Mouse (Mus musculus) midbrain, postnatal 0 days (tissue): Measurements from ENCODE around the gene Ppp1r1b. TPM values are rescaled to one million over a fixed set of nuclear protein-coding genes. Genes with fewer than 3 reads are reported as not detected.

Source experiments
- ATAC-seq: fragments of 200-750 bp; cut with Nextera tagmentation; 2 replicates; pipeline ENCODE4 v1.8.0; 2017; ENCODE audit warnings: moderate number of reproducible peaks, mild to moderate bottlenecking, moderate TSS enrichment, moderate library complexity; ENCODE audit not compliant: low FRiP score
- DNase-seq: peaks from one replicate; pipeline ENCODE4 v3.0.0-alpha.2; 2015; ENCODE audit warnings: low spot score
- H3K27ac ChIP-seq: fragments of 300-500 bp; sonication (generic); 2 replicates; pipeline ENCODE4 v1.5.1; 2014; ENCODE audit warnings: low read depth, mild to moderate bottlenecking, low read length, mixed read lengths
- H3K27me3 ChIP-seq: fragments of 300-500 bp; sonication (generic); 2 replicates; pipeline ENCODE4 v1.6.1; 2014; ENCODE audit warnings: low read length, control low read depth, mixed read lengths; ENCODE audit not compliant: insufficient read depth
- H3K36me3 ChIP-seq: fragments of 300-500 bp; sonication (generic); 2 replicates; pipeline ENCODE4 v1.6.1; 2014; ENCODE audit warnings: low read length, control low read depth, mixed read lengths; ENCODE audit not compliant: insufficient read depth
- H3K4me1 ChIP-seq: fragments of 300-500 bp; sonication (generic); 2 replicates; pipeline ENCODE4 v1.6.1; 2014; ENCODE audit warnings: mild to moderate bottlenecking, control low read depth, antibody characterized with exemption, low read length, mixed read lengths; ENCODE audit not compliant: insufficient read depth
- H3K4me2 ChIP-seq: fragments of 300-500 bp; sonication (generic); 2 replicates; pipeline ENCODE4 v1.6.1; 2014; ENCODE audit warnings: low read depth, mild to moderate bottlenecking, low read length, mixed read lengths; ENCODE audit not compliant: poor library complexity, severe bottlenecking
- H3K4me3 ChIP-seq: fragments of 300-500 bp; sonication (generic); 2 replicates; pipeline ENCODE4 v1.5.1; 2014; ENCODE audit warnings: low read depth, mild to moderate bottlenecking, low read length, moderate library complexity
- H3K9ac ChIP-seq: fragments of 300-500 bp; sonication (generic); replicated peaks from 2 replicates; pipeline ENCODE4 v1.6.1; 2014; ENCODE audit warnings: mild to moderate bottlenecking, low read length, moderate library complexity, mixed read lengths; ENCODE audit not compliant: poor library complexity, severe bottlenecking
- H3K9me3 ChIP-seq: fragments of 300-500 bp; sonication (generic); 2 replicates; pipeline ENCODE4 v1.6.1; 2016; ENCODE audit warnings: low read length, control low read depth
- CTCF ChIP-seq: IDR thresholded peaks from 2 replicates; pipeline ENCODE4 v1.5.1; 2016; ENCODE audit warnings: antibody characterized with exemption, mild to moderate bottlenecking
- WGBS: fragments of 180-500 bp; shearing (Covaris S2); extraction: QIAGEN DNeasy Blood & Tissue Kit; methylation state at CpG from one replicate; pipeline ENCODE4 v1.1.7; 2014; 5-methylcytosine and 5-hydroxymethylcytosine counted together
- polyA plus RNA-seq: library from polyadenylated mRNA; unstranded; fragments of >200 nt; fragmentation: Nextera tagmentation; extraction: Ambion mirVana; gene quantifications from 2 replicates; pipeline ENCODE4 v1.2.1, GENCODE M21; 2015
- total RNA-seq: library from RNA; depleted of rRNA; stranded (reverse); fragments of >200 nt; gene quantifications from 2 replicates; pipeline ENCODE4 v1.2.3, GENCODE M21; 2014

The Ppp1r1b gene
- total and polyA plus RNA-seq, 2 experiments from 2014 or later, result 4.2 to 5.0 TPM

- H3K9ac ChIP-seq, result no peak overlapping the region
- H3K4me3 ChIP-seq, result no peak overlapping the region
- no peak for TF ChIP-seq CTCF
- H3K36me3 ChIP-seq, result no peaks in the 10 kb centered on the region
- no peaks in the 10 kb centered on the region for H3K9me3 ChIP-seq
- no peak overlapping the region for H3K4me2 ChIP-seq
- DNase-seq (no peak), ATAC-seq (no peak)
- no peak overlapping the region for H3K27ac ChIP-seq
- H3K27me3 ChIP-seq, result peaks cover 79% of the 10 kb centered on the region
- H3K4me1 ChIP-seq, result no peaks in the 10 kb centered on the region
- WGBS, result 0% methylated on average over 1 of the region's 1 CpGs
These were observed 26.0 kb upstream of the Ppp1r1b start for GRCm38 (mm10) chr11:98322159-98322558.

GRCm38 (mm10) chr11:98323136-98323866 is 24.9 kb upstream of the Ppp1r1b start:
- H3K27ac ChIP-seq, result no peak overlapping the region
- H3K4me3 ChIP-seq, result no peak overlapping the region
- no peak overlapping the region for H3K4me2 ChIP-seq
- H3K36me3 ChIP-seq, result no peaks in the 10 kb centered on the region
- TF ChIP-seq CTCF, result no peak
- H3K27me3 ChIP-seq, result peaks cover 81% of the 10 kb centered on the region
- no peak overlapping the region for H3K9ac ChIP-seq
- H3K4me1 ChIP-seq, result no peaks in the 10 kb centered on the region; the same call in 1 of the 2 replicates
- no peaks in the 10 kb centered on the region for H3K9me3 ChIP-seq
- ATAC-seq, result no peak
- 7% methylated on average over 10 of the region's 10 CpGs for WGBS
- no peak for DNase-seq

GRCm38 (mm10) chr11:98323933-98324332 is 24.3 kb upstream of the Ppp1r1b start:
- Histone ChIP-seq H3K9me3 (no peaks in the 10 kb centered on the region), H3K27me3 (peaks cover 80% of the 10 kb centered on the region), H3K4me2 (no peak overlapping the region), H3K4me1 (no peaks in the 10 kb centered on the region; the same call in 1 of the 2 replicates), H3K27ac (no peak overlapping the region), H3K4me3 (no peak overlapping the region), H3K36me3 (no peaks in the 10 kb centered on the region), H3K9ac (no peak overlapping the region)
- no peak for ATAC-seq
- no peak for DNase-seq
- 5% methylated on average over 9 of the region's 9 CpGs for WGBS
- TF ChIP-seq CTCF, result no peak

GRCm38 (mm10) chr11:98325191-98325820 is 22.9 kb upstream of the Ppp1r1b start:
- TF ChIP-seq CTCF, result no peak
- H3K36me3 ChIP-seq, result no peaks in the 10 kb centered on the region
- H3K9ac ChIP-seq, result no peak overlapping the region
- no peaks in the 10 kb centered on the region for H3K9me3 ChIP-seq
- ATAC-seq, result no peak
- no peak for DNase-seq
- H3K4me3 ChIP-seq, result no peak overlapping the region
- 5% methylated on average over 14 of the region's 14 CpGs for WGBS
- no peak overlapping the region for H3K4me2 ChIP-seq
- H3K27ac ChIP-seq, result no peak overlapping the region
- H3K27me3 ChIP-seq, result peaks cover 88% of the 10 kb centered on the region
- H3K4me1 ChIP-seq, result no peaks in the 10 kb centered on the region; the same call in 1 of the 2 replicates

- ATAC-seq, result no peak
- WGBS, result 2% methylated on average over 17 of the region's 22 CpGs
These were observed 22.4 kb upstream of the Ppp1r1b start for GRCm38 (mm10) chr11:98325821-98326218.

GRCm38 (mm10) chr11:98326741-98327135 is 21.5 kb upstream of the Ppp1r1b start:
- Histone ChIP-seq H3K4me2 (0 out of 2 replicates have a peak overlapping the region, but pooled peaks have one; percentile 0), H3K4me3 (peak overlapping the region; percentile 12; the same call in 1 of the 2 replicates), H3K9me3 (no peaks in the 10 kb centered on the region), H3K27ac (no peak overlapping the region), H3K4me1 (no peaks in the 10 kb centered on the region; the same call in 1 of the 2 replicates), H3K9ac (no peak overlapping the region), H3K36me3 (no peaks in the 10 kb centered on the region), H3K27me3 (peaks cover 90% of the 10 kb centered on the region)
- no peak for ATAC-seq
- no peak for TF ChIP-seq CTCF
- WGBS, result under 1% methylated on average over 18 of the region's 19 CpGs
- no peak for DNase-seq

More at GRCm38 (mm10) chr11:98325821-98326218, 22.4 kb upstream of the Ppp1r1b start:
- H3K4me1 ChIP-seq, result no peaks in the 10 kb centered on the region; the same call in 1 of the 2 replicates
- H3K9me3 ChIP-seq, result no peaks in the 10 kb centered on the region
- H3K27me3 ChIP-seq, result peaks cover 93% of the 10 kb centered on the region
- no peak overlapping the region for H3K4me3 ChIP-seq
- H3K36me3 ChIP-seq, result no peaks in the 10 kb centered on the region
- DNase-seq, result no peak
- no peak overlapping the region for H3K9ac ChIP-seq
- no peak overlapping the region for H3K4me2 ChIP-seq
- H3K27ac ChIP-seq, result no peak overlapping the region
- no peak for TF ChIP-seq CTCF
